Mouse (Mus musculus): ENCODE measurements at regions not wholly inside any gene's neighbourhood (a gene's known extent, or its start where the extent isn't known, plus 50 kb on each side); places are given as distances from the start of the nearest gene placed in this dataset.
A peak's percentile ranks its signal among the peaks of the same experiment; 100 is the strongest.

DNA sequence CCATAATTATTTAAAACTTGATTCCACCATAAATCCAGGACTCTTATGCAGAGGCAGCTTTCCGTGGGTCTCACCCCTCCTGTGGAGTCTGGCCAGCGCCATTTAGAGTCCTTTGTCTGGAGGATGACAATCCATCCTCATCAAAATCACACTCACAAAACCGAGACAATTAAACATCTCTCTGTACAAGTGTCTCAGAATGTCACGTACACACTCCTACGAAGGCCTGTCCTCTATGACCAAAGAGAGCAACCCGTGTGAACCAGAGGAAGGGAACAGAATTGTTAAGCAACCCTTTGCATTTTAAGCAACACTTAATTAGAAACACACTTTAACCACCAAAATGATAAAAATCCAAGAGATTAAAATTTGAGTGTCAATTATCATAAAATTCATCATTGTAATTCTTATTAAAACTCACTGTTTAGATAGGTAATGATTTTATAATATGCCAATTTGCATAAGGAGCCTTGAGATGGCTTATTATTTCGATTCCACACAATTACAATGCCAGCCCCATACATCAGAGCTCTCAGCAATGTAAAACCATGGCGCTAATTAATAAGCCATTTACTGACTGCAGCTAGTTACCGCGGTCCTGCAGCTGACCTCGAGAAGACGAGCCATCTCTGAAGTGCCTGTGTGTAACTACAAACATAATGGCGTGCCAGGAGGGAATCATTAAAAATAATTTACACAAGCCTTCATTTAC, 325.0 kb upstream of the Irx1 start:
- TF ChIP-seq POLR2A (IDR thresholded peaks at IDR 0.05; ENCODE audit: low read depth, low read length) (no peak), CTCF (IDR thresholded peaks at IDR 0.05; ENCODE audit: borderline replicate concordance, insufficient read depth, low read length) (no peak)
- Histone ChIP-seq H3K4me1 (ENCODE audit: control insufficient read depth, insufficient read depth, low read length) (no peaks in the 10 kb centered on the region), H3K27ac (ENCODE audit: insufficient read depth, low read length) (no peak overlapping the region), H3K4me3 (ENCODE audit: insufficient read depth, low read length) (no peak overlapping the region)

GRCm38 (mm10) chr13:72289093-72289501, 325.6 kb upstream of the Irx1 start:
- TF ChIP-seq CTCF (IDR thresholded peaks at IDR 0.05; ENCODE audit: borderline replicate concordance, insufficient read depth, low read length) (no peak), POLR2A (IDR thresholded peaks at IDR 0.05; ENCODE audit: low read depth, low read length) (no peak)
- Histone ChIP-seq H3K27ac (ENCODE audit: insufficient read depth, low read length) (no peak overlapping the region), H3K4me3 (ENCODE audit: insufficient read depth, low read length) (no peak overlapping the region), H3K4me1 (ENCODE audit: control insufficient read depth, insufficient read depth, low read length) (no peaks in the 10 kb centered on the region)

- H3K27ac ChIP-seq (ENCODE audit: insufficient read depth, low read length): no peak overlapping the region
- TF ChIP-seq CTCF (IDR thresholded peaks at IDR 0.05; ENCODE audit: borderline replicate concordance, insufficient read depth, low read length) (peak; percentile 35; the same call in 1 of the 2 replicates), POLR2A (IDR thresholded peaks at IDR 0.05; ENCODE audit: low read depth, low read length) (no peak)
- H3K4me3 ChIP-seq (ENCODE audit: insufficient read depth, low read length): no peak overlapping the region
- H3K4me1 ChIP-seq (ENCODE audit: control insufficient read depth, insufficient read depth, low read length): no peaks in the 10 kb centered on the region
These were observed 328.8 kb upstream of the Irx1 start for GRCm38 (mm10) chr13:72292361-72292760.

DNA sequence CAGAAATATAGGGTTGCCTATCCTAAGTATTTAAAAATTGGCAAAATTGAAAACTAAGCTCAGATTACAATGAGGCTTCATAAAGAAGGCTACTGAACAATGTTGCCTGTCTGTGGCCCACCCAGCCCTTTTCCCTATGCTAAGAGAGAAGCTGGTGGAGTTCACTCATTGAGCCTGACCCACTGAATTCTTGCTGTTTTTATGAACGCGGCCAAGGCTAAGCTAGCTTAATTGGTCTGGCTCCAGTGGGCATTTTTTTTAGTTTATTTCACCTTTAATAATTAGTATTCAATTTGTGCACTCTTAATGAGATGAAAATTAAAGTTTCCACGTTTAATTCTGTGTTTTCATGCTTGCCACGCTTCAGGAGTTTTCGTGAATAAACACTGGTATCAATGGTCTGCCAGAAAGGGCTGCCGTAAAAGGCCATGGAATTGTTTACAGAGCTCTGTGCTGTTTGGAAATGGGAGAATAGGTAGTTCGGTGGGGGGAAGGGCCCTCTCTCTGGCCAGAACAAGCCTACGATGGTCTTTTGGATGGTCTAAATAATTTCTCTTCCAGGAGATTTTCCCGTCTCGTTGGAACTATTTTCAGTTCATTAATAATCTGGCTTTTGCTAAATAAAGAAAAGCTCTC, 329.7 kb upstream of the Irx1 start:
- TF ChIP-seq CTCF (IDR thresholded peaks at IDR 0.05; ENCODE audit: borderline replicate concordance, insufficient read depth, low read length): no peak
- TF ChIP-seq POLR2A (IDR thresholded peaks at IDR 0.05; ENCODE audit: low read depth, low read length): no peak
- Histone ChIP-seq H3K4me3 (ENCODE audit: insufficient read depth, low read length) (no peak overlapping the region), H3K27ac (ENCODE audit: insufficient read depth, low read length) (no peak overlapping the region), H3K4me1 (ENCODE audit: control insufficient read depth, insufficient read depth, low read length) (no peaks in the 10 kb centered on the region)

GRCm38 (mm10) chr13:72298264-72298870, 330.3 kb upstream of the Irx2 start:
- Histone ChIP-seq H3K4me1 (ENCODE audit: control insufficient read depth, insufficient read depth, low read length) (no peaks in the 10 kb centered on the region), H3K27ac (ENCODE audit: insufficient read depth, low read length) (no peak overlapping the region), H3K4me3 (ENCODE audit: insufficient read depth, low read length) (no peak overlapping the region)
- no peak for TF ChIP-seq CTCF (IDR thresholded peaks at IDR 0.05; ENCODE audit: borderline replicate concordance, insufficient read depth, low read length)
- TF ChIP-seq POLR2A (IDR thresholded peaks at IDR 0.05; ENCODE audit: low read depth, low read length): no peak

DNA sequence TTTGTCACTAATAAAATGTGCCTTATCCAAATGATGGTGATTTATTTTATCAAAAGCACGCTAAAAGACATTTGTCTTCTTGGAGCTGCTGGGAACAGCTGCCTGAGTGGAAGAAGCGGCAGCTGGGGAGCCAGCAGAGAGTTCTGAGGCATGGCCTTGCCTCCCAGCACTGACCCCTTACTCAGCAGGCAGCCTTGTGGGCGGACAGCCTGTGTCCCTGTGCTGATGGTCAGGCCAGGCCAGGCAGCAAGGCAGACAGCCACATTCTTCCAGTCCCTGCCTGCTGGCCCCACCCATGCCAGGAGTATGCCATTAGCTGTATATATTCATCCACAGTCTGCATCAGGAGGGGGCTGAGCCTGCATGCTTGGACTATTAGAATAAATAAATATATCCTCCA, 329.0 kb upstream of the Irx2 start:
- Histone ChIP-seq H3K4me1 (ENCODE audit: control insufficient read depth, insufficient read depth, low read length) (no peaks in the 10 kb centered on the region), H3K27ac (ENCODE audit: insufficient read depth, low read length) (no peak overlapping the region), H3K4me3 (ENCODE audit: insufficient read depth, low read length) (no peak overlapping the region)
- TF ChIP-seq POLR2A (IDR thresholded peaks at IDR 0.05; ENCODE audit: low read depth, low read length) (no peak), CTCF (IDR thresholded peaks at IDR 0.05; ENCODE audit: borderline replicate concordance, insufficient read depth, low read length) (no peak)

GRCm38 (mm10) chr13:72301114-72301513, 327.5 kb upstream of the Irx2 start:
- no peak for TF ChIP-seq CTCF (IDR thresholded peaks at IDR 0.05; ENCODE audit: borderline replicate concordance, insufficient read depth, low read length)
- TF ChIP-seq POLR2A (IDR thresholded peaks at IDR 0.05; ENCODE audit: low read depth, low read length): no peak
- no peaks in the 10 kb centered on the region for H3K4me1 ChIP-seq (ENCODE audit: control insufficient read depth, insufficient read depth, low read length)
- H3K4me3 ChIP-seq (ENCODE audit: insufficient read depth, low read length): no peak overlapping the region
- H3K27ac ChIP-seq (ENCODE audit: insufficient read depth, low read length): no peak overlapping the region

DNA sequence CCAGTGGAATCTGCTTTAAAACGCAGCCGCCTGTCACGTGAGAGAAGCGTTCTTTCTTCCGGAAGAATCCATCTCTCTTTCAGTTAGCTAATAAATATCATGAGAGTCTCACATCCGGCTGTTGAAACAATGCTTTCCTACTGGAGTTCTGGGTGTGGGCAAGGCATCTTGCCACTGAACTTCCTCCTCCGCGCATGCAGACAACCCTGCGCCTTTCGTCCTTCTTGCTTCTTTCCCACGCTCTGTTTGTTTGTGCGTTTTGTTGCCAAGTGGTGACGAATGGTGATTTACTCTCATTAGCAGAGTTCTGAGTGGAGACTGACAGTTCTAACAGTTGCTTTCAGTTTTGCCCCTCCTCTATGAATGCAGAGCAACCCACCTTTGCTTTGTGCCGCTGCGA, 326.8 kb upstream of the Irx2 start:
- Histone ChIP-seq H3K4me1 (ENCODE audit: control insufficient read depth, insufficient read depth, low read length) (no peaks in the 10 kb centered on the region), H3K27ac (ENCODE audit: insufficient read depth, low read length) (no peak overlapping the region), H3K4me3 (ENCODE audit: insufficient read depth, low read length) (no peak overlapping the region)
- TF ChIP-seq CTCF (IDR thresholded peaks at IDR 0.05; ENCODE audit: borderline replicate concordance, insufficient read depth, low read length): no peak

DNA sequence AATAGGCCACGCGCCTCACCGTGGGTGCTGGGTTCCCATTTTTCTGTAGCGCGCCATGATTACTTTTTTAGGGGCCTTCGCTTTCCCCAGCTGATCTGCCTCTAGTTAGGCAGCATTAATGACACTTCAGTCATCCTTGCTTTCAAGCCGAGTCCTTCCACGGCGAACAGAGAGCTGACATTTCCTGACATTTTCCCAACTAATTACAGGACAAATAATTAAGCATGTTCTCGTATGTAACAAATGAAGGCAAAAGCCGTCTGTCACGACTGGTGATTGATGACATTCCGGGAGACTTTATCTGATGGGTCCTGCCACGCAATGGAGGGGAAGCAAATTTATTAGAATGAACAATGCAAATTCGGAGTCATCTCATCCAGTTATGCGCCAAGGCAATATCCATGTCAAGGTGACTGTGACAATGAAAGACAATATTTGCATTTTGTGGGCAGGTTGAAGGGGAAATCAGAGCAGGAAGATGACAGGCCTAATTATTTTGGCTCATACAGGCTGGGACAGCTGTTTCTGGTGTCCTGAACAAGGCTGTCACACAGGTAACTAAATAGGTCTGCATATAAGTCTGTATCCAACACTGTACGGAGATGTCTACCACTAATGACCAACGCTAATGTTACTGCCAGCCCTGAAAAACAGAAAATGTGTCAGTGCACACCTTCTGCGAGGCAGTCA, 326.0 kb upstream of the Irx2 start:
- H3K4me3 ChIP-seq (ENCODE audit: insufficient read depth, low read length): no peak overlapping the region

More for the DNA sequence above, 326.0 kb upstream of the Irx2 start:
- Histone ChIP-seq H3K4me1 (ENCODE audit: control insufficient read depth, insufficient read depth, low read length) (no peaks in the 10 kb centered on the region), H3K27ac (ENCODE audit: insufficient read depth, low read length) (no peak overlapping the region)
- TF ChIP-seq POLR2A (IDR thresholded peaks at IDR 0.05; ENCODE audit: low read depth, low read length): no peak
- TF ChIP-seq CTCF (IDR thresholded peaks at IDR 0.05; ENCODE audit: borderline replicate concordance, insufficient read depth, low read length): no peak

Data from embryonic fibroblast, embryonic 13.5 days (primary cell).